ENCODE assay signal across 7 mouse cellular contexts in genomic region chr8:125253505-125254180, GRCm38 (mm10).
DNase-seq lines count a peak whose midpoint lies in the region; ATAC-seq and TF ChIP-seq lines count a peak whose summit lies in the region.

No protein-coding gene starts in this region.

- H3K9ac ChIP-seq in limb, embryonic 15.5 days = no peak overlapping the region
- H3K9ac ChIP-seq in midbrain, embryonic 16.5 days (ENCODE audit: low read depth, low read length) = peak overlapping the region; percentile 45; the same call in 1 of the 2 replicates

- DNase-seq in 3T3-L1 (ENCODE audit: low read depth, low spot score) = peak; percentile 82
- DNase-seq in forebrain, embryonic 10.5 days (ENCODE audit: extremely low spot score, low spot score) = no peak
- DNase-seq in right cerebral cortex, postnatal 4 days = no peak
- DNase-seq in gastrocnemius, postnatal 10 days = no peak

- peak overlapping the region; percentile 95 for H3K27ac ChIP-seq in forebrain, embryonic 10.5 days
- H3K27ac ChIP-seq in limb, embryonic 15.5 days = peak overlapping the region; percentile 79
- H3K27ac ChIP-seq in midbrain, embryonic 16.5 days (ENCODE audit: low read length) = peak overlapping the region; percentile 95

- no peaks in the 10 kb centered on the region for H3K79me2 ChIP-seq in C2C12 (ENCODE audit: control insufficient read depth, insufficient read depth)

- H3K27me3 ChIP-seq in C2C12 (ENCODE audit: control insufficient read depth, insufficient read depth, insufficient read length) = no peaks in the 10 kb centered on the region
- no peaks in the 10 kb centered on the region; the same call in 1 of the 2 replicates for H3K27me3 ChIP-seq in forebrain, embryonic 10.5 days (ENCODE audit: poor library complexity, severe bottlenecking)
- H3K27me3 ChIP-seq in limb, embryonic 15.5 days = no peaks in the 10 kb centered on the region
- no peaks in the 10 kb centered on the region for H3K27me3 ChIP-seq in midbrain, embryonic 16.5 days (ENCODE audit: control insufficient read depth, insufficient read depth, low read depth, low read length)

- no peak for TF ChIP-seq CTCF in C2C12 (IDR thresholded peaks at IDR 0.05; ENCODE audit: control insufficient read depth, insufficient read depth, insufficient read length)

- H3K4me2 ChIP-seq in limb, embryonic 15.5 days = peak overlapping the region; percentile 74
- H3K4me2 ChIP-seq in midbrain, embryonic 16.5 days (ENCODE audit: low read length) = peak overlapping the region; percentile 65

- ATAC-seq in limb, embryonic 15.5 days (ENCODE audit: insufficient number of reproducible peaks, low FRiP score, low TSS enrichment, low read depth) = no peak
- peak; percentile 34; the same call in 1 of the 2 replicates for ATAC-seq in midbrain, embryonic 16.5 days

- H3K9me3 ChIP-seq in forebrain, embryonic 10.5 days = no peaks in the 10 kb centered on the region
- no peaks in the 10 kb centered on the region for H3K9me3 ChIP-seq in limb, embryonic 15.5 days
- H3K9me3 ChIP-seq in midbrain, embryonic 16.5 days (replicated peaks; ENCODE audit: control insufficient read depth, low read length, poor library complexity, severe bottlenecking) = no peaks in the 10 kb centered on the region

- peaks cover 37% of the 10 kb centered on the region for H3K4me1 ChIP-seq in forebrain, embryonic 10.5 days
- peaks cover 26% of the 10 kb centered on the region for H3K4me1 ChIP-seq in limb, embryonic 15.5 days
- peaks cover 20% of the 10 kb centered on the region for H3K4me1 ChIP-seq in midbrain, embryonic 16.5 days (ENCODE audit: control insufficient read depth, insufficient read depth, low read length)

- no peaks in the 10 kb centered on the region for H3K79me3 ChIP-seq in C2C12 (ENCODE audit: low read depth)

- H3K36me3 ChIP-seq in C2C12 (ENCODE audit: control insufficient read depth, insufficient read depth) = no peaks in the 10 kb centered on the region
- H3K36me3 ChIP-seq in forebrain, embryonic 10.5 days (replicated peaks) = no peaks in the 10 kb centered on the region
- no peaks in the 10 kb centered on the region for H3K36me3 ChIP-seq in limb, embryonic 15.5 days
- H3K36me3 ChIP-seq in midbrain, embryonic 16.5 days (ENCODE audit: control insufficient read depth, insufficient read depth, low read length) = no peaks in the 10 kb centered on the region

- peak overlapping the region; percentile 69 for H3ac ChIP-seq in C2C12 (ENCODE audit: control insufficient read depth, insufficient read length, low read depth)

- peak overlapping the region; percentile 30 for H3K4me3 ChIP-seq in C2C12 (ENCODE audit: insufficient read depth, poor library complexity, severe bottlenecking)
- H3K4me3 ChIP-seq in forebrain, embryonic 10.5 days = peak overlapping the region; percentile 59
- H3K4me3 ChIP-seq in limb, embryonic 15.5 days = peak overlapping the region; percentile 39
- H3K4me3 ChIP-seq in midbrain, embryonic 16.5 days (ENCODE audit: low read depth, low read length) = peak overlapping the region; percentile 39; the same call in 1 of the 2 replicates

- WGBS in forebrain, embryonic 10.5 days = 33% methylated on average over 10 of the region's 10 CpGs
- 44% methylated on average over 10 of the region's 10 CpGs for WGBS in limb, embryonic 15.5 days
- 18% methylated on average over 10 of the region's 10 CpGs for WGBS in midbrain, embryonic 16.5 days

TF ChIP-seq in C2C12, 6 proteins besides CTCF, POLR2A, EP300 and RAD21:
- TF ChIP-seq MAX (IDR thresholded peaks at IDR 0.05) (peak; percentile 48), MYOG (IDR thresholded peaks at IDR 0.05; ENCODE audit: control insufficient read depth, extremely low read depth, insufficient read length) (no peak), CEBPB (IDR thresholded peaks at IDR 0.05; ENCODE audit: low read depth) (peak; percentile 92), MYOD1 (IDR thresholded peaks at IDR 0.05; ENCODE audit: control insufficient read depth, insufficient read length, low read depth) (peak; percentile 83), FOSL1 (IDR thresholded peaks at IDR 0.05; ENCODE audit: insufficient read depth, low read length, poor library complexity, severe bottlenecking) (peak; percentile 84), USF1 (IDR thresholded peaks at IDR 0.05; ENCODE audit: low read depth) (no peak)
TF ChIP-seq in C2C12: peak in this region for 4.
